Mouse (Mus musculus): ENCODE results near the gene Nudt8. TPM values are rescaled to one million over a fixed set of nuclear protein-coding genes. Genes with fewer than 3 reads are reported as not detected.

Nudt8 gene
- polyA plus RNA-seq, 1 experiment, result 36.9 TPM

GRCm38 (mm10) chr19:3986334-3986733, 14.0 kb upstream of the Nudt8 start, which contains the start of gene Acy3:
Gene Acy3, plus strand, starts transcription at chr19:3986570.
- Histone ChIP-seq H3K4me3 (no peak within 1 kb of the TSS), H3K27me3 (ENCODE audit: control insufficient read depth, insufficient read depth, insufficient read length) (peaks cover 6% of the 10 kb centered on the region), H3ac (ENCODE audit: control insufficient read depth, insufficient read length) (no peak within 1 kb of the TSS), H3K79me2 (ENCODE audit: control insufficient read depth, insufficient read depth) (no peaks in the 10 kb centered on the region), H3K36me3 (ENCODE audit: control insufficient read depth, insufficient read depth) (no peaks in the 10 kb centered on the region), H3K4me2 (ENCODE audit: low read depth) (peak within 1 kb of the TSS; percentile 28)
- TF ChIP-seq POLR2A (IDR thresholded peaks at IDR 0.05; ENCODE audit: insufficient read length, low read depth) (peak; percentile 39), E2F4 (IDR thresholded peaks at IDR 0.05; ENCODE audit: insufficient read depth) (no peak), MYOD1 (IDR thresholded peaks at IDR 0.05; ENCODE audit: control insufficient read depth in 1 of 3, insufficient read length in 2 of 3, low read depth in 2 of 3) (no peak), POLR2AphosphoS2 (IDR thresholded peaks at IDR 0.05; ENCODE audit: insufficient read length, low read depth) (no peak)

- Histone ChIP-seq H3K4me3 (no peak overlapping the region), H3K27me3 (ENCODE audit: control insufficient read depth, insufficient read depth, insufficient read length) (peaks cover 23% of the 10 kb centered on the region), H3K36me3 (ENCODE audit: control insufficient read depth, insufficient read depth) (no peaks in the 10 kb centered on the region), H3ac (ENCODE audit: control insufficient read depth, insufficient read length) (no peak overlapping the region), H3K79me2 (ENCODE audit: control insufficient read depth, insufficient read depth) (no peaks in the 10 kb centered on the region), H3K4me2 (ENCODE audit: low read depth) (no peak overlapping the region)
- TF ChIP-seq TCF3 (IDR thresholded peaks at IDR 0.05; ENCODE audit: insufficient read length, low read depth) (no peak), SRF (IDR thresholded peaks at IDR 0.05; ENCODE audit: control insufficient read depth, insufficient read length, low read depth) (no peak), USF1 (IDR thresholded peaks at IDR 0.05; ENCODE audit: low read depth) (no peak), REST (IDR thresholded peaks at IDR 0.05; ENCODE audit: insufficient read depth, insufficient read length) (no peak), MYOG (IDR thresholded peaks at IDR 0.05; ENCODE audit: control insufficient read depth in 1 of 3, insufficient read depth in 1 of 3, insufficient read length in 2 of 3, low read depth in 2 of 3) (no peak), MYOD1 (IDR thresholded peaks at IDR 0.05; ENCODE audit: control insufficient read depth in 1 of 3, insufficient read length in 2 of 3, low read depth in 2 of 3) (no peak)
Observed at GRCm38 (mm10) chr19:3988066-3988465, 12.3 kb upstream of the Nudt8 start.

GRCm38 (mm10) chr19:3988750-3989149, 11.6 kb upstream of the Nudt8 start:
- H3K27me3 ChIP-seq (ENCODE audit: control insufficient read depth, insufficient read depth, insufficient read length), result peaks cover 28% of the 10 kb centered on the region
- no peaks in the 10 kb centered on the region for H3K36me3 ChIP-seq (ENCODE audit: control insufficient read depth, insufficient read depth)
- no peaks in the 10 kb centered on the region for H3K79me2 ChIP-seq (ENCODE audit: control insufficient read depth, insufficient read depth)
- H3ac ChIP-seq (ENCODE audit: control insufficient read depth, insufficient read length), result no peak overlapping the region
- no peak overlapping the region for H3K4me3 ChIP-seq
- TF ChIP-seq USF1 (IDR thresholded peaks at IDR 0.05; ENCODE audit: low read depth) (no peak), TCF12 (IDR thresholded peaks at IDR 0.05; ENCODE audit: insufficient read depth, poor library complexity, severe bottlenecking) (no peak)
- no peak overlapping the region for H3K4me2 ChIP-seq (ENCODE audit: low read depth)

GRCm38 (mm10) chr19:3990804-3991203, 9.6 kb upstream of the Nudt8 start:
- Histone ChIP-seq H3K79me2 (ENCODE audit: control insufficient read depth, insufficient read depth) (no peaks in the 10 kb centered on the region), H3K4me3 (no peak overlapping the region), H3ac (ENCODE audit: control insufficient read depth, insufficient read length) (no peak overlapping the region), H3K4me2 (ENCODE audit: low read depth) (no peak overlapping the region), H3K36me3 (ENCODE audit: control insufficient read depth, insufficient read depth) (no peaks in the 10 kb centered on the region), H3K27me3 (ENCODE audit: control insufficient read depth, insufficient read depth, insufficient read length) (peaks cover 28% of the 10 kb centered on the region)
- TF ChIP-seq MAX (IDR thresholded peaks at IDR 0.05; ENCODE audit: low read depth) (no peak), MYOG (IDR thresholded peaks at IDR 0.05; ENCODE audit: control insufficient read depth in 1 of 3, insufficient read depth in 1 of 3, insufficient read length in 2 of 3, low read depth in 2 of 3) (peak in 1 of 3 experiments; percentile 34), USF1 (IDR thresholded peaks at IDR 0.05; ENCODE audit: low read depth) (no peak), MYOD1 (IDR thresholded peaks at IDR 0.05; ENCODE audit: control insufficient read depth in 1 of 3, insufficient read length in 2 of 3, low read depth in 2 of 3) (peak in 1 of 3 experiments; percentile 60), CEBPB (IDR thresholded peaks at IDR 0.05; ENCODE audit: insufficient read depth, poor library complexity, severe bottlenecking) (no peak), E2F4 (IDR thresholded peaks at IDR 0.05; ENCODE audit: insufficient read depth) (no peak)

- Histone ChIP-seq H3K36me3 (ENCODE audit: control insufficient read depth, insufficient read depth) (no peaks in the 10 kb centered on the region), H3K79me2 (ENCODE audit: control insufficient read depth, insufficient read depth) (no peaks in the 10 kb centered on the region), H3K4me2 (ENCODE audit: low read depth) (no peak overlapping the region), H3K4me3 (no peak overlapping the region), H3K27me3 (ENCODE audit: control insufficient read depth, insufficient read depth, insufficient read length) (peaks cover 28% of the 10 kb centered on the region), H3ac (ENCODE audit: control insufficient read depth, insufficient read length) (no peak overlapping the region)
- no peak for TF ChIP-seq MAX (IDR thresholded peaks at IDR 0.05; ENCODE audit: low read depth)
- TF ChIP-seq USF1 (IDR thresholded peaks at IDR 0.05; ENCODE audit: low read depth), result no peak
- TF ChIP-seq POLR2AphosphoS2 (IDR thresholded peaks at IDR 0.05; ENCODE audit: insufficient read length, low read depth), result no peak
Observed at GRCm38 (mm10) chr19:3991562-3991961, 8.8 kb upstream of the Nudt8 start.

GRCm38 (mm10) chr19:3991966-3992365, 8.4 kb upstream of the Nudt8 start:
- Histone ChIP-seq H3K4me3 (no peak overlapping the region), H3K79me2 (ENCODE audit: control insufficient read depth, insufficient read depth) (no peaks in the 10 kb centered on the region), H3ac (ENCODE audit: control insufficient read depth, insufficient read length) (no peak overlapping the region), H3K36me3 (ENCODE audit: control insufficient read depth, insufficient read depth) (no peaks in the 10 kb centered on the region), H3K4me2 (ENCODE audit: low read depth) (no peak overlapping the region), H3K27me3 (ENCODE audit: control insufficient read depth, insufficient read depth, insufficient read length) (peaks cover 28% of the 10 kb centered on the region)
- TF ChIP-seq E2F4 (IDR thresholded peaks at IDR 0.05; ENCODE audit: insufficient read depth) (no peak), MYOD1 (IDR thresholded peaks at IDR 0.05; ENCODE audit: control insufficient read depth in 1 of 3, insufficient read length in 2 of 3, low read depth in 2 of 3) (no peak), SRF (IDR thresholded peaks at IDR 0.05; ENCODE audit: control insufficient read depth, insufficient read length, low read depth) (no peak), POLR2A (IDR thresholded peaks at IDR 0.05; ENCODE audit: insufficient read length, low read depth) (no peak), TCF3 (IDR thresholded peaks at IDR 0.05; ENCODE audit: insufficient read length, low read depth) (no peak), MAX (IDR thresholded peaks at IDR 0.05; ENCODE audit: low read depth) (no peak), MYOG (IDR thresholded peaks at IDR 0.05; ENCODE audit: control insufficient read depth in 1 of 3, insufficient read depth in 1 of 3, insufficient read length in 2 of 3, low read depth in 2 of 3) (no peak)
